Mouse (Mus musculus): ENCODE data around the gene Man1a. TPM values are rescaled to one million over a fixed set of nuclear protein-coding genes. Genes with fewer than 3 reads are reported as not detected.

Man1a gene
- 2.9 and 4.1 TPM in 2 replicates for polyA plus RNA-seq (2015; fragmentation: Nextera tagmentation; extraction: Ambion mirVana)

- no peaks in the 10 kb centered on the region for H3K9me3 ChIP-seq
- peak within 1 kb of the TSS; percentile 67 for H3K4me3 ChIP-seq
- H3K27me3 ChIP-seq = no peaks in the 10 kb centered on the region
- WGBS = 4% methylated on average over 4 of the region's 4 CpGs
- H3K4me2 ChIP-seq = peak within 1 kb of the TSS; percentile 100
- H3K9ac ChIP-seq = peak within 1 kb of the TSS; percentile 61
- H3K4me1 ChIP-seq = peaks cover 15% of the 10 kb centered on the region
- no peak for ATAC-seq (ENCODE audit: borderline replicate concordance, extremely low read depth, low FRiP score, low TSS enrichment)
- no peak within 1 kb of the TSS for H3K27ac ChIP-seq
- H3K36me3 ChIP-seq = no peaks in the 10 kb centered on the region
These were observed at the start of gene Man1a for GRCm38 (mm10) chr10:54076420-54076819. Gene Man1a, minus strand, starts transcription at chr10:54076609.

- H3K4me2 ChIP-seq = no peak overlapping the region
These were observed 45.4 kb upstream of the Man1a start for GRCm38 (mm10) chr10:54121816-54122215.

GRCm38 (mm10) chr10:54120375-54120774, 44.0 kb upstream of the Man1a start:
- no peaks in the 10 kb centered on the region for H3K36me3 ChIP-seq
- no peak overlapping the region for H3K27ac ChIP-seq
- no peaks in the 10 kb centered on the region for H3K9me3 ChIP-seq
- 37% methylated on average over 2 of the region's 2 CpGs for WGBS
- no peak overlapping the region for H3K9ac ChIP-seq
- no peak overlapping the region for H3K4me2 ChIP-seq
- H3K4me3 ChIP-seq = no peak overlapping the region
- ATAC-seq (ENCODE audit: borderline replicate concordance, extremely low read depth, low FRiP score, low TSS enrichment) = no peak
- no peaks in the 10 kb centered on the region for H3K27me3 ChIP-seq
- H3K4me1 ChIP-seq = no peaks in the 10 kb centered on the region

More at GRCm38 (mm10) chr10:54121816-54122215, 45.4 kb upstream of the Man1a start:
- no peaks in the 10 kb centered on the region for H3K36me3 ChIP-seq
- WGBS = 80% methylated on average over 4 of the region's 4 CpGs
- no peak overlapping the region for H3K9ac ChIP-seq
- H3K4me3 ChIP-seq = no peak overlapping the region
- ATAC-seq (ENCODE audit: borderline replicate concordance, extremely low read depth, low FRiP score, low TSS enrichment) = no peak
- no peaks in the 10 kb centered on the region for H3K9me3 ChIP-seq
- no peaks in the 10 kb centered on the region for H3K4me1 ChIP-seq
- H3K27me3 ChIP-seq = no peaks in the 10 kb centered on the region
- no peak overlapping the region for H3K27ac ChIP-seq

GRCm38 (mm10) chr10:54119303-54119702, 42.9 kb upstream of the Man1a start:
- Histone ChIP-seq H3K27ac (no peak overlapping the region), H3K9me3 (no peaks in the 10 kb centered on the region), H3K36me3 (no peaks in the 10 kb centered on the region), H3K9ac (no peak overlapping the region), H3K4me2 (no peak overlapping the region), H3K27me3 (no peaks in the 10 kb centered on the region), H3K4me3 (no peak overlapping the region), H3K4me1 (no peaks in the 10 kb centered on the region)
- ATAC-seq (ENCODE audit: borderline replicate concordance, extremely low read depth, low FRiP score, low TSS enrichment) = no peak
- 68% methylated on average over 2 of the region's 2 CpGs for WGBS

GRCm38 (mm10) chr10:54118223-54118912, 42.0 kb upstream of the Man1a start:
- H3K9me3 ChIP-seq = no peaks in the 10 kb centered on the region
- no peaks in the 10 kb centered on the region for H3K4me1 ChIP-seq
- ATAC-seq (ENCODE audit: borderline replicate concordance, extremely low read depth, low FRiP score, low TSS enrichment) = no peak
- WGBS = 40% methylated on average over 4 of the region's 4 CpGs
- H3K4me2 ChIP-seq = no peak overlapping the region
- H3K9ac ChIP-seq = no peak overlapping the region
- H3K27me3 ChIP-seq = no peaks in the 10 kb centered on the region
- H3K4me3 ChIP-seq = no peak overlapping the region
- H3K36me3 ChIP-seq = no peaks in the 10 kb centered on the region
- no peak overlapping the region for H3K27ac ChIP-seq

- H3K4me2 ChIP-seq = no peak overlapping the region
- no peaks in the 10 kb centered on the region for H3K4me1 ChIP-seq
- no peaks in the 10 kb centered on the region for H3K27me3 ChIP-seq
- no peak overlapping the region for H3K4me3 ChIP-seq
- no peak overlapping the region for H3K27ac ChIP-seq
- ATAC-seq (ENCODE audit: borderline replicate concordance, extremely low read depth, low FRiP score, low TSS enrichment) = no peak
- WGBS = 42% methylated on average over 4 of the region's 4 CpGs
- no peak overlapping the region for H3K9ac ChIP-seq
- H3K36me3 ChIP-seq = no peaks in the 10 kb centered on the region
- no peaks in the 10 kb centered on the region for H3K9me3 ChIP-seq
These were observed 41.4 kb upstream of the Man1a start for GRCm38 (mm10) chr10:54117763-54118162.

GRCm38 (mm10) chr10:54103671-54104070, 27.3 kb upstream of the Man1a start:
- ATAC-seq (ENCODE audit: borderline replicate concordance, extremely low read depth, low FRiP score, low TSS enrichment) = 0 out of 2 replicates have a peak, but pooled peaks have one; percentile 42

GRCm38 (mm10) chr10:54092081-54092480, 15.7 kb upstream of the Man1a start:
- Histone ChIP-seq H3K4me3 (no peak overlapping the region), H3K4me2 (no peak overlapping the region), H3K36me3 (no peaks in the 10 kb centered on the region), H3K9ac (no peak overlapping the region), H3K4me1 (no peaks in the 10 kb centered on the region), H3K27ac (no peak overlapping the region), H3K27me3 (no peaks in the 10 kb centered on the region), H3K9me3 (no peaks in the 10 kb centered on the region)
- ATAC-seq (ENCODE audit: borderline replicate concordance, extremely low read depth, low FRiP score, low TSS enrichment) = no peak

More at GRCm38 (mm10) chr10:54103671-54104070, 27.3 kb upstream of the Man1a start:
- WGBS = 59% methylated on average over 4 of the region's 4 CpGs
- Histone ChIP-seq H3K9me3 (no peaks in the 10 kb centered on the region), H3K27me3 (no peaks in the 10 kb centered on the region), H3K27ac (no peak overlapping the region), H3K4me2 (no peak overlapping the region), H3K4me3 (no peak overlapping the region), H3K36me3 (no peaks in the 10 kb centered on the region), H3K9ac (no peak overlapping the region), H3K4me1 (no peaks in the 10 kb centered on the region)

GRCm38 (mm10) chr10:54089923-54090322, 13.5 kb upstream of the Man1a start:
- Histone ChIP-seq H3K4me2 (no peak overlapping the region), H3K36me3 (no peaks in the 10 kb centered on the region), H3K9ac (no peak overlapping the region), H3K27me3 (no peaks in the 10 kb centered on the region), H3K27ac (no peak overlapping the region), H3K9me3 (no peaks in the 10 kb centered on the region), H3K4me1 (no peaks in the 10 kb centered on the region), H3K4me3 (no peak overlapping the region)
- WGBS = 72% methylated on average over 6 of the region's 6 CpGs
- no peak for ATAC-seq (ENCODE audit: borderline replicate concordance, extremely low read depth, low FRiP score, low TSS enrichment)

GRCm38 (mm10) chr10:54087346-54087745, 10.9 kb upstream of the Man1a start:
- no peaks in the 10 kb centered on the region for H3K9me3 ChIP-seq
- no peaks in the 10 kb centered on the region for H3K36me3 ChIP-seq
- H3K4me1 ChIP-seq = no peaks in the 10 kb centered on the region
- no peak for ATAC-seq (ENCODE audit: borderline replicate concordance, extremely low read depth, low FRiP score, low TSS enrichment)
- no peak overlapping the region for H3K9ac ChIP-seq
- no peak overlapping the region for H3K4me3 ChIP-seq
- no peak overlapping the region for H3K27ac ChIP-seq
- no peaks in the 10 kb centered on the region for H3K27me3 ChIP-seq
- 82% methylated on average over 3 of the region's 3 CpGs for WGBS
- no peak overlapping the region for H3K4me2 ChIP-seq

GRCm38 (mm10) chr10:54085073-54085472, 8.7 kb upstream of the Man1a start:
- H3K4me2 ChIP-seq = no peak overlapping the region
- ATAC-seq (ENCODE audit: borderline replicate concordance, extremely low read depth, low FRiP score, low TSS enrichment) = no peak
- H3K4me1 ChIP-seq = no peaks in the 10 kb centered on the region
- WGBS = 75% methylated on average over 2 of the region's 2 CpGs
- H3K36me3 ChIP-seq = no peaks in the 10 kb centered on the region
- H3K9me3 ChIP-seq = no peaks in the 10 kb centered on the region
- H3K27ac ChIP-seq = no peak overlapping the region
- H3K4me3 ChIP-seq = no peak overlapping the region
- H3K9ac ChIP-seq = no peak overlapping the region
- no peaks in the 10 kb centered on the region for H3K27me3 ChIP-seq

GRCm38 (mm10) chr10:54077005-54077404, 596 bp upstream of the Man1a start:
- Histone ChIP-seq H3K9me3 (no peaks in the 10 kb centered on the region), H3K27ac (no peak overlapping the region), H3K4me1 (peaks cover 15% of the 10 kb centered on the region), H3K9ac (no peak overlapping the region), H3K27me3 (no peaks in the 10 kb centered on the region), H3K4me2 (peak overlapping the region; percentile 100; the same call in 1 of the 2 replicates), H3K4me3 (no peak overlapping the region), H3K36me3 (no peaks in the 10 kb centered on the region)
- ATAC-seq (ENCODE audit: borderline replicate concordance, extremely low read depth, low FRiP score, low TSS enrichment) = no peak
- WGBS = 50% methylated on average over 3 of the region's 3 CpGs

All from lung, embryonic 15.5 days (tissue).